23 mouse cellular contexts compared by ENCODE assay signal in the genomic region with DNA sequence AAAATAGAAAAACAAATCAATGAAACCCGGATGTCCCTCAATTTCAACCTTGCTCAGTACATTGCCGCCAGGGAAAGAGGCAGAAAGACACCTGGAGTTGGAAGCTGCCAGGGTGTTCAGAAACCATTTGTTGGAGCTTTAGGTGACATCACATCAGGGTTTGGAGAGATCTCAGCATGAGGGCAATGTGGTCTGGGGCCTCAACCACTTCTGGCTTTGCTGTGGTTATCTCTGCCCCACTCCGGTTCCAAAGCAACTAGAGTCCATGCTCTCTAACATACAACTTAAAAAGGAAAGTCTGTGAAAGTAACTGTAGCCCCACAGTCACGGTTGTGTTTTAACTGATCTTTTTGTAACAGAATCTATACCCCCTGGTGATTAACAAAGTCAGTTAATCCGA.
"Had no signal": no experiment of that assay in that cellular context is flagged by ENCODE, and none has a peak within 500 bp of the region (broad histone marks: within the 10 kb centered on the region; RNA-seq: fewer than 3 reads in every experiment).

No protein-coding gene starts in this region.

- H3K27me3 ChIP-seq: limb, embryonic 13.5 days; liver, embryonic 12.5 days; liver, embryonic 15.5 days; lung, embryonic 15.5 days; midbrain, embryonic 12.5 days; midbrain, embryonic 15.5 days; neural tube, embryonic 12.5 days; neural tube, embryonic 15.5 days; stomach, embryonic 15.5 days had no signal

- H3K4me1 ChIP-seq: limb, embryonic 13.5 days; liver, embryonic 15.5 days; lung, embryonic 15.5 days; midbrain, embryonic 15.5 days; neural tube, embryonic 12.5 days; neural tube, embryonic 15.5 days; stomach, embryonic 15.5 days had no signal

- ATAC-seq: intestine, embryonic 16.5 days; liver, embryonic 12.5 days; midbrain, embryonic 15.5 days had no signal

- H3K9ac ChIP-seq: limb, embryonic 13.5 days; liver, embryonic 12.5 days; liver, embryonic 15.5 days; lung, embryonic 15.5 days; midbrain, embryonic 12.5 days; midbrain, embryonic 15.5 days; neural tube, embryonic 12.5 days; neural tube, embryonic 15.5 days; stomach, embryonic 15.5 days had no signal

- DNase-seq: kidney, postnatal 25 days; layer of hippocampus, adult 9-11 months; liver; lung, adult 18-20 months; lung, postnatal 10 days; lung, postnatal 36 days; right cerebral cortex, adult 18-20 months; right cerebral cortex, postnatal 14 days; right cerebral cortex, postnatal 4 days; spleen, adult 18-20 months; thymus, postnatal 4 days had no signal

- H3K9me3 ChIP-seq: limb, embryonic 10.5 days; limb, embryonic 13.5 days; liver, embryonic 12.5 days; liver, embryonic 15.5 days; lung, embryonic 15.5 days; midbrain, embryonic 12.5 days; midbrain, embryonic 15.5 days; neural tube, embryonic 12.5 days; neural tube, embryonic 15.5 days; stomach, embryonic 15.5 days had no signal

- H3K36me3 ChIP-seq: limb, embryonic 10.5 days; limb, embryonic 13.5 days; liver, embryonic 12.5 days; liver, embryonic 15.5 days; lung, embryonic 15.5 days; midbrain, embryonic 12.5 days; midbrain, embryonic 15.5 days; neural tube, embryonic 12.5 days; neural tube, embryonic 15.5 days; stomach, embryonic 15.5 days had no signal

- H3K27ac ChIP-seq: layer of hippocampus, adult 2 months; limb, embryonic 10.5 days; limb, embryonic 13.5 days; liver, embryonic 12.5 days; liver, embryonic 15.5 days; lung, embryonic 15.5 days; midbrain, embryonic 12.5 days; midbrain, embryonic 15.5 days; neural tube, embryonic 12.5 days; neural tube, embryonic 15.5 days; stomach, embryonic 15.5 days had no signal

- H3K4me3 ChIP-seq: layer of hippocampus, adult 2 months; limb, embryonic 10.5 days; limb, embryonic 13.5 days; liver, embryonic 12.5 days; liver, embryonic 15.5 days; lung, embryonic 15.5 days; midbrain, embryonic 12.5 days; midbrain, embryonic 15.5 days; neural tube, embryonic 12.5 days; neural tube, embryonic 15.5 days; stomach, embryonic 15.5 days had no signal

- H3K4me2 ChIP-seq: limb, embryonic 13.5 days; liver, embryonic 12.5 days; liver, embryonic 15.5 days; lung, embryonic 15.5 days; midbrain, embryonic 12.5 days; midbrain, embryonic 15.5 days; neural tube, embryonic 12.5 days; neural tube, embryonic 15.5 days; stomach, embryonic 15.5 days had no signal
